Mouse (Mus musculus) limb, embryonic 12.5 days (tissue): ENCODE results near the gene Slc2a3. TPM values are rescaled to one million over a fixed set of nuclear protein-coding genes. Genes with fewer than 3 reads are reported as not detected.
"Not testable (repeated sequence)": the region's sequence is repeated elsewhere in the genome, so short reads cannot be mapped to it uniquely, and the experiment has no call there.

ENCODE experiments used
- ATAC-seq: fragments of 200-750 bp; cut with Nextera tagmentation; 2 replicates; pipeline ENCODE4 v1.8.0; 2017; ENCODE audit warnings: low read depth, moderate TSS enrichment; ENCODE audit not compliant: insufficient number of reproducible peaks, insufficient read depth, low FRiP score, low TSS enrichment
- H3K27ac ChIP-seq: fragments of 300-500 bp; sonication (generic); 2 replicates; pipeline ENCODE4 v1.5.1; 2016; ENCODE audit warnings: mild to moderate bottlenecking, moderate library complexity
- H3K27me3 ChIP-seq: fragments of 300-500 bp; sonication (generic); 2 replicates; pipeline ENCODE4 v1.6.1; 2016; ENCODE audit warnings: mild to moderate bottlenecking, moderate library complexity
- H3K36me3 ChIP-seq: fragments of 300-500 bp; sonication (generic); 2 replicates; pipeline ENCODE4 v1.6.1; 2016; ENCODE audit warnings: mild to moderate bottlenecking, moderate library complexity
- H3K4me1 ChIP-seq: fragments of 300-500 bp; sonication (generic); replicated peaks from 2 replicates; pipeline ENCODE4 v1.6.1; 2016
- H3K4me2 ChIP-seq: fragments of 300-500 bp; sonication (generic); 2 replicates; pipeline ENCODE4 v1.6.1; 2016; ENCODE audit warnings: mild to moderate bottlenecking, moderate library complexity
- H3K4me3 ChIP-seq: fragments of 300-500 bp; sonication (generic); replicated peaks from 2 replicates; pipeline ENCODE4 v1.5.1; 2016; ENCODE audit warnings: mild to moderate bottlenecking
- H3K9ac ChIP-seq: fragments of 300-500 bp; sonication (generic); replicated peaks from 2 replicates; pipeline ENCODE4 v1.6.1; 2016; ENCODE audit warnings: mild to moderate bottlenecking, moderate library complexity
- H3K9me3 ChIP-seq: fragments of 300-500 bp; sonication (generic); 2 replicates; pipeline ENCODE4 v1.6.1; 2016; ENCODE audit warnings: mild to moderate bottlenecking, moderate library complexity
- WGBS: fragments of 180-500 bp; shearing (Covaris S2); methylation state at CpG from one replicate; pipeline ENCODE4 v1.1.7; 2016; 5-methylcytosine and 5-hydroxymethylcytosine counted together
- polyA plus RNA-seq: library from polyadenylated mRNA; unstranded; fragments of >200 nt; fragmentation: Nextera tagmentation; extraction: Ambion mirVana; gene quantifications from 2 replicates; pipeline ENCODE4 v1.2.1, GENCODE M21; 2016

Gene Slc2a3
- polyA plus RNA-seq, 1 experiment from 2014 or later, result 89.5 TPM

DNA sequence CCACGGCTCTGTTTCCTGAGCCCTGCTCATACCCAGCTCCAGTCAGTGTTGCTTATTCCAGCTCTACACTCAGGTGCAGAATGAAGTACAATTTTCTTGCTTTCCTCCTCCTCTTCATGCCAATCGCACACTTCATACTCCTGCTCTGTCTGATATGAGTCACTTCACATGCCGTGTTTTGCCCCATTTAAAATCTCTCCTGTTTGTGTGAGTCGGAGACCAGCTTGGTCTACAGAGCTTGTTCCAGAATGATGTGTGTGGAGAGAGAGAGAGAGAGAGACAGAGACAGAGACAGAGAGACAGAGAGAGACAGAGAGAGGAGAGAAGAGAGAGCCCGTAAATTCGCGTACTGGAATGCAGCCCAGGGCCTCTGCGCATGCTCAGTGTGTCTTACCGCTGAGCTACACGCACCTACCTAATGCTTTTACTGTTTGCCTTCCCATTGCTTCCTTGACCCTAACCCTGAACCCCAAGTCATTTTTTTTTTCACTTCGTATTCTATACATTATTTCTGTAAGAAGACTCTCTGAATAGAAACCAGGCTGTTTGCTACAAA is 30.6 kb downstream of the Slc2a3 start:
- Histone ChIP-seq H3K27me3 (no peaks in the 10 kb centered on the region), H3K4me3 (no peak overlapping the region), H3K36me3 (no peaks in the 10 kb centered on the region), H3K4me2 (no peak overlapping the region), H3K9me3 (no peaks in the 10 kb centered on the region), H3K4me1 (peaks cover 33% of the 10 kb centered on the region), H3K27ac (no peak overlapping the region), H3K9ac (no peak overlapping the region)
- no peak for ATAC-seq
- WGBS, result 87% methylated on average over 11 of the region's 11 CpGs

GRCm38 (mm10) chr6:122769771-122770759 is 31.4 kb downstream of the Slc2a3 start:
- Histone ChIP-seq H3K4me1 (peaks cover 40% of the 10 kb centered on the region), H3K27ac (no peak overlapping the region), H3K4me3 (no peak overlapping the region), H3K4me2 (no peak overlapping the region), H3K27me3 (no peaks in the 10 kb centered on the region), H3K36me3 (no peaks in the 10 kb centered on the region), H3K9me3 (no peaks in the 10 kb centered on the region), H3K9ac (no peak overlapping the region)
- WGBS, result 71% methylated on average over 10 of the region's 10 CpGs
- ATAC-seq, result no peak

DNA sequence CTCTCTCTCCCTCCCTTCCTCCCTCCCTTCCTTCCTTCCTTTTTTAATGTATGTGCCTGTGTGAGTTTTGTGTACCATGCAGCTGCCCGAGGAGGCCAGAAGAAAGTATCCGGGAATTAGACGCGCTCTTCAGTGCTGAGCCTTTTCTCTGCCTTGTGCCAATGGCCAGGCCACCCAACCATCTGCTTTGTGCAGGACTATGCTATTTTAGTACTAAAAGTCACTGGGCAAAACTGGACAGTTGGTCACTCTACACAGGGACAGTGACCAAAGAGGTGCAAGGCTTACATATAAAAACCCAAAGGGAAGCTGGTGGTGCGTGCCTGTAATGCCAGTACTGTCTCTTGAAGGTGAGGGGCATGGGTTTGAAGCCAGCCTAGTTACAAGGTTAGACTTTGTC is 33.2 kb downstream of the Slc2a3 start:
- H3K4me3 ChIP-seq, result no peak overlapping the region
- ATAC-seq, result no peak
- H3K4me1 ChIP-seq, result peaks cover 50% of the 10 kb centered on the region
- H3K9ac ChIP-seq, result no peak overlapping the region
- no peaks in the 10 kb centered on the region for H3K9me3 ChIP-seq
- no peaks in the 10 kb centered on the region for H3K36me3 ChIP-seq
- no peaks in the 10 kb centered on the region for H3K27me3 ChIP-seq
- no peak overlapping the region for H3K4me2 ChIP-seq
- peak overlapping the region; percentile 41 for H3K27ac ChIP-seq
- whole genome bisulfite sequencing, result 77% methylated on average over 5 of the region's 5 CpGs

DNA sequence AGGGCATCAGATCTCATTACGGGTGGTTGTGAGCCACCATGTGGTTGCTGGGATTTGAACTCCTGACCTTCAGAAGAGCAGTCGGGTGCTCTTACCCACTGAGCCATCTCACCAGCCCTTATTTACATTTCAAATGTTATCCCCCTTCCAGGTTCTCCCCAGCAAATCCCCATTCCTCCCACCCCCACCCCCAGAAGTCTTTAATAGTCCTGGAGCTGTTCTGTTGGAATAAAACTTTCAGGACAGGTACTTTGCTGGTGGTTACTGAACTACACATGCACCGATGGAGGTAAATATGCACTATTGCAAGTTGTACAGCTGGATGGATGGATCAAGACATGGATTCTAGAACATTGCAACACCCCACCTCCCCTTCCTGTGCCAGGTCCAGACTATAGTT is 34.4 kb downstream of the Slc2a3 start:
- not testable (repeated sequence) for H3K27ac ChIP-seq, H3K9me3 ChIP-seq, ATAC-seq, H3K36me3 ChIP-seq, H3K4me3 ChIP-seq, H3K4me2 ChIP-seq, H3K27me3 ChIP-seq, H3K9ac ChIP-seq
- WGBS, result 44% methylated on average over 3 of the region's 3 CpGs
- peaks cover 50% of the 10 kb centered on the region for H3K4me1 ChIP-seq

GRCm38 (mm10) chr6:122766145-122766968 is 35.1 kb downstream of the Slc2a3 start:
- 4% methylated on average over 5 of the region's 5 CpGs for WGBS
- H3K4me1 ChIP-seq, result peaks cover 50% of the 10 kb centered on the region
- no peaks in the 10 kb centered on the region for H3K36me3 ChIP-seq
- H3K4me2 ChIP-seq, result peak overlapping the region; percentile 88
- ATAC-seq, result peak; percentile 50
- H3K9me3 ChIP-seq, result no peaks in the 10 kb centered on the region
- peaks cover 4% of the 10 kb centered on the region; the same call in 1 of the 2 replicates for H3K27me3 ChIP-seq
- H3K4me3 ChIP-seq, result no peak overlapping the region
- H3K9ac ChIP-seq, result no peak overlapping the region
- peak overlapping the region; percentile 93 for H3K27ac ChIP-seq

DNA sequence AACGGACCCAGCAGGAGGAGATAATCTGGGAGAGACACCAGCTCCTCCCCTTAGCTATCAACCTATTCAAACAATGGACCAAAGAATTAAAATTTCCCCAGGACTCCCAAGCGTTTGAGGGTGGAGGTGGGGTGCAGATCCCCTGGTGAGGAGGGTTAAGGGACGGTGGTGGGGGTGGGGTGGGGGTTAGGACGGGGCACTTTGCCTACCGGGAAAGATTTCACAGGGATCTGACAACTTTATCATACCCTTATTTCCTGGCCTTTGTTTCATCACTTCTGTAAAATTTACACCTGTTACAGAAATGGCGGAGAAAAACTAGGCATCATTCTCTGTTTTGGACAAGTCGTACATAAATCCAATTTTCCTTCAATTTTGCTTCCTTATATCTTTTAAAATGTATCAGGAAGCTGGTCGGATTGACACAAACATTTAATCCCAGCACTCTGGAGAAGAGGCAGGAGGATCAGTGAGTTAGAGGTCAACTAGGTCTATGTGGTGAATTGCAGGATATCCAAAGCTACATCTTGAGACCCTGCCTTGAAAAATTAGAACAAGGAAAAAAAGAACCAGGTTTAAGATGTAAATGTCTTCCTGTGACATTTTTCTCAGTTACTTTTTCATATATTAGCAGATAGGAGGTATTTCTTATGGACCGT is 36.0 kb downstream of the Slc2a3 start:
- H3K9me3 ChIP-seq, result no peaks in the 10 kb centered on the region
- H3K4me3 ChIP-seq, result peak overlapping the region; percentile 49
- peaks cover 50% of the 10 kb centered on the region for H3K4me1 ChIP-seq
- no peak for ATAC-seq
- H3K27ac ChIP-seq, result peak overlapping the region; percentile 93
- H3K9ac ChIP-seq, result peak overlapping the region; percentile 54; the same call in 1 of the 2 replicates
- 4% methylated on average over 9 of the region's 9 CpGs for WGBS
- peaks cover 4% of the 10 kb centered on the region; the same call in 1 of the 2 replicates for H3K27me3 ChIP-seq
- peak overlapping the region; percentile 88 for H3K4me2 ChIP-seq
- H3K36me3 ChIP-seq, result no peaks in the 10 kb centered on the region

GRCm38 (mm10) chr6:122764446-122765297 is 36.8 kb downstream of the Slc2a3 start:
- under 1% methylated on average over 56 of the region's 56 CpGs for WGBS
- Histone ChIP-seq H3K27ac (peak overlapping the region; percentile 93), H3K9ac (peak overlapping the region; percentile 54; the same call in 1 of the 2 replicates)

DNA sequence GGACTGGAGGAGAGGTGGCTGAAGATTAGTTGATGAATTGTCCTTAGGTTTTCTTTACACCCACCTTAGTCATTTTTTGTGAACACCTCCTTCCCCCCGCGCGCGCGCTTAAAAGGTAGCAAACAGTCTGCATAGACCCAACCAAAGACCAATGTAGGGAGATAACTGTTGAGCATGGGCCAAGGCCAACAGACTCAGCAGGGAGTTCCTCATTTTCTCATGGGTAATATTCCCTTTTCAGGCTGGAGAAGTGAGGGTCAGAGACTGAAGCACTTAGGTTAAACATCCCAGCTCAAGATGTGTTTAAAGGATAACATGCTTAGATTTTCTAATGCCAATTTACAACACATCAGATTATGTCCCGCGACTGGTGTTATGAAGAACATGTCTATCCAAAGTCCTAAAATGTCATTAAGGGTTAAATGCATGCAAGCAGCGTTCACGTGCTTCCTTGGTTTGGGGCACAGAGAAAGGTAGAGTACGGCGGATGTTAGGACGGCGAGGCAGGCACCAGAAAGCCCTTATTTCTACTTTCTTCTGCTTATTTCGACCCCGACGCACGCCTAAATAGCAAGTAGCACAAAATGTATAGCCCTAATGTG is 37.5 kb downstream of the Slc2a3 start:
- Histone ChIP-seq H3K4me1 (peaks cover 41% of the 10 kb centered on the region), H3K27ac (peak overlapping the region; percentile 93), H3K9ac (peak overlapping the region; percentile 54; the same call in 1 of the 2 replicates), H3K36me3 (no peaks in the 10 kb centered on the region), H3K9me3 (no peaks in the 10 kb centered on the region), H3K27me3 (peaks cover 4% of the 10 kb centered on the region; the same call in 1 of the 2 replicates), H3K4me2 (peak overlapping the region; percentile 88), H3K4me3 (peak overlapping the region; percentile 49)
- 0 out of 2 replicates have a peak, but pooled peaks have one; percentile 0 for ATAC-seq
- 32% methylated on average over 17 of the region's 17 CpGs for WGBS

More at GRCm38 (mm10) chr6:122764446-122765297, 36.8 kb downstream of the Slc2a3 start:
- H3K36me3 ChIP-seq, result no peaks in the 10 kb centered on the region
- peak; percentile 52; the same call in 1 of the 2 replicates for ATAC-seq
- peak overlapping the region; percentile 49 for H3K4me3 ChIP-seq
- peaks cover 45% of the 10 kb centered on the region for H3K4me1 ChIP-seq
- H3K4me2 ChIP-seq, result peak overlapping the region; percentile 88
- H3K9me3 ChIP-seq, result no peaks in the 10 kb centered on the region
- H3K27me3 ChIP-seq, result peaks cover 4% of the 10 kb centered on the region; the same call in 1 of the 2 replicates

- Histone ChIP-seq H3K27ac (no peak overlapping the region), H3K4me3 (no peak overlapping the region), H3K4me2 (no peak overlapping the region), H3K9me3 (no peaks in the 10 kb centered on the region), H3K9ac (no peak overlapping the region), H3K4me1 (peaks cover 33% of the 10 kb centered on the region), H3K36me3 (no peaks in the 10 kb centered on the region), H3K27me3 (peaks cover 4% of the 10 kb centered on the region; the same call in 1 of the 2 replicates)
- 70% methylated on average over 11 of the region's 11 CpGs for WGBS
- ATAC-seq, result no peak
Measured at GRCm38 (mm10) chr6:122762952-122763700, 38.3 kb downstream of the Slc2a3 start.
